Mouse (Mus musculus) macrophage (primary cell): ENCODE measurements around the gene St6gal1. TPM values are rescaled to one million over a fixed set of nuclear protein-coding genes. Genes with fewer than 3 reads are reported as not detected.
"Not testable (repeated sequence)": the region's sequence is repeated elsewhere in the genome, so short reads cannot be mapped to it uniquely, and the experiment has no call there.

Experiments
- H3K27ac ChIP-seq: fragments of 350-480 bp; formaldehyde crosslinking; 2 replicates; pipeline ENCODE4 v1.9.0; 2021
- H3K36me3 ChIP-seq: fragments of 350-480 bp; formaldehyde crosslinking; 2 replicates; pipeline ENCODE4 v1.9.0; 2021; ENCODE audit errors: inconsistent target
- H3K4me3 ChIP-seq: fragments of 350-480 bp; formaldehyde crosslinking; 2 replicates; pipeline ENCODE4 v1.9.0; 2021; ENCODE audit errors: inconsistent target
- H3K79me2 ChIP-seq: fragments of 350-480 bp; formaldehyde crosslinking; 2 replicates; pipeline ENCODE4 v1.9.0; 2021; ENCODE audit errors: inconsistent target
- WGBS: methylation state at CpG from one replicate; pipeline ENCODE4 v1.1.7; 2026; ENCODE audit warnings: inconsistent platforms; ENCODE audit not compliant: missing documents; 5-methylcytosine and 5-hydroxymethylcytosine counted together
- polyA plus RNA-seq: library from polyadenylated mRNA; stranded (reverse); fragments of 250-400 nt; gene quantifications from 3 replicates; pipeline ENCODE4 v1.2.4, GENCODE M21; 2018; ENCODE audit warnings: inconsistent platforms
- total RNA-seq, 78 experiments: library from RNA; depleted of rRNA; stranded (reverse); fragments of 250-400 nt; gene quantifications; 1 replicate in 9 of 78; 2 replicates in 24 of 78; 3 replicates in 43 of 78; 4 replicates in 2 of 78; pipeline ENCODE4 v1.2.4; 2018; ENCODE audit warnings: inconsistent platforms in 56 of 78

St6gal1 gene
- 10 to 100 TPM in 12 of 26 experiments, 1 to 10 TPM in 12, under 1 TPM in 2; 0.26 to 52.6 (median 8.3) TPM for total RNA-seq (2018; cell fraction: chromatin; rRNA removed)
- total RNA-seq (2018; cell fraction: cytosol; rRNA removed), result 10 to 100 TPM in 16 of 26 experiments, 1 to 10 TPM in 10; 5.6 to 72.7 (median 28.0) TPM
- total RNA-seq (2018; cell fraction: nucleus; rRNA removed), result 10 to 100 TPM in 16 of 26 experiments, 1 to 10 TPM in 10; 6.9 to 68.1 (median 19.1) TPM
- polyA plus RNA-seq, result 24.0 to 59.9 TPM (median 43.6 TPM) in 3 replicates

DNA sequence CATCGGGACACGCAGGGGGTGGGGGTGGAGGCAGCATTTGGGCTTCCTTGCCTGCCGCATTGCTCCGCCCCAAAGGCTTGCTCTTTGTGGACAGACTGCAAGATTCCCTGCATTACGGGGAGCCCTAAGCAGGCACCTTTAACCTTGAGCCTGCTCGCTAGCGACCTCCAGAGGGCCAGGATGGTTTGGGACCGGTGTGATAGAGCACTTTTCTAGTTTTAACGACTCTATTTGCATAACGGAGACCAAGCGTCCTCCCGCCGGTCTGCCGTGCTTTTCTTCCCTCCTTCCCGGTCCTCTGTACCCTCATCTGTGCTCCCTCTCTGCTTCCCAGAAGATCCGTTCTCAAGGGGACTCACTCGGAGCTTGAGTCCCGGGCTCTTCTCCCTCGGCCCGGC, at the start of gene St6gal1:
TSS of gene St6gal1 (plus strand) at position 70 of the 398 bp plus-strand sequence.
- peak within 1 kb of the TSS; percentile 62 for H3K4me3 ChIP-seq
- under 1% methylated on average over 20 of the region's 20 CpGs for WGBS
- H3K79me2 ChIP-seq, result peaks cover 33% of the 10 kb centered on the region
- H3K36me3 ChIP-seq, result no peaks in the 10 kb centered on the region
- H3K27ac ChIP-seq, result peak within 1 kb of the TSS; percentile 49

DNA sequence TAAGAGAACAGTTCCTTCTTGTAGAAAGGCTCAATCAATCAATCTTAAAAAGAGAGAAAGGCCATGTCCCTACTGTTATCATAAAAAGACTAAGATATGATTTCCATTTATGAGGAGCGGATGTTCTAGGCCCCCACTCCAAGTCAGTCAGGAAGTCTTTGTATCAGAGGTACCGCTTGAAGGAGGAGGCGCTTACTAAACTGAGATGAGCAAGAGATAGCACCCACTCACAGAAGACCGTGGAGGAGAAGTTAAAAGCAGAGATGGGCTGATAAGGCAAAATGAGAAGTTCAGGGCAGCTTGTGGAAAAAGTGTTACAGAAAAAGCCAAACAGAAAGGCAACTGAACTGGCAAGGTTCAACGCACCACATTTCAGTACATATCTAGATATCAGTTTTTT, 49.7 kb upstream of the St6gal1 start:
- Histone ChIP-seq H3K27ac (no peak overlapping the region), H3K4me3 (no peak overlapping the region), H3K36me3 (no peaks in the 10 kb centered on the region), H3K79me2 (no peaks in the 10 kb centered on the region)
- 39% methylated on average over 5 of the region's 5 CpGs for WGBS

DNA sequence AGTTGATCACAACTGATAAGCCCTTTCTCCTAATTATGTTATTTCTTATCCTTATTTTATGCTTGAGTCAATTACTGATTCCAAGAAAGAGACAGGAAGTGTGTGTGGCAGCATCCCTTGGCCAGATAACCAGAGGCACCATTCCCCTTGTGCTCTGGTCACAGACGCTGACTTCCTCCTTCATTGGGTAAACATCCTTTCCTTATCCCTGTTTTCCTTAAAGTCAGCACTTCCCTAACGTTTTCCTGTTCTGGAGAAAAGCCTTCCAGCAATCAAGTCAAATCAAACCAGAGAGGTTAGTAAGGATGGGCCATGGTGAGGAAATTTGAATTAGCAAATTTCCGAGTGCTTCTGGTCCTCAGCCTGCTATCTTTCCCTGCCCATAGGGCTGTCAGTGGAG, 48.6 kb upstream of the St6gal1 start:
- Histone ChIP-seq H3K79me2 (no peaks in the 10 kb centered on the region), H3K27ac (no peak overlapping the region), H3K4me3 (no peak overlapping the region), H3K36me3 (no peaks in the 10 kb centered on the region)
- 51% methylated on average over 3 of the region's 3 CpGs for WGBS

DNA sequence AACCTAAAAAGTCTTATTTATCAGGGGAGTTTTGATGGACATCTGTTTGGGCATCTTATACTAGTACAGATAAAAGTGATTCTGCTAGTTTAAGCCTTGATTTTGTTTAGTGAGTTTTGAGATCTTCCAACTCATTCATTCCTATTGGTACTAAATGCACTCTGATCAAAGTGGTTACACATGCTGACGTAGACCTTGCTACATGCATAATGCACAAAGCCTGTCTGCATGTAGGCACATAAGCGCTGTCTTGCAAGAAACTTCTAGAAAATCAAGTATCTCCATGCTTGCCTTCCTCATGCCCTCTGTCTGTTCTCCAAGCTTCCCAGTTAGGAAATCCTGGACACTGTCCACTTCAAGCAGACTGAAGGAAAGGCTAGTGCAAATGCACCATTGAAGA, 46.7 kb upstream of the St6gal1 start:
- Histone ChIP-seq H3K4me3 (no peak overlapping the region), H3K36me3 (no peaks in the 10 kb centered on the region), H3K27ac (no peak overlapping the region), H3K79me2 (no peaks in the 10 kb centered on the region)
- 100% methylated on average over 2 of the region's 2 CpGs for WGBS

DNA sequence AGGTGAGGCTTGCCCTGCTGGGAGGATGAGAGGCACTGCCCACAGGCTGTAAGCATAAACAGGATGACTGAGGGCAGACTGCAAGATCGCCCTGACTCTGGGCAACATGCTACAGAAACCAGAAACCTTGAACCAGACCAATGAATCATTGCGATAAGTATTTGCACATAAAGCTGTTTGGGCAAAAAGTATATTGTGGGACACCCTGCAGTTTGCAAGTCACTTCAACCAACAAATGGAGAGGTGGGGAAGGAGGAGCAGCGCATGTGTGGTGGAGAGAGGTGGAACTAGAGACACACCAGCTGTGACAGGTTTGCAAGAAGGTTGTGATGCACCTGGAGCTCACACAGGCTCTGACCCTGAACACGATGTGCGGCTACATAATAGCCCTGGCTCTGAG, 45.7 kb upstream of the St6gal1 start:
- Histone ChIP-seq H3K36me3 (no peaks in the 10 kb centered on the region), H3K4me3 (no peak overlapping the region), H3K79me2 (no peaks in the 10 kb centered on the region), H3K27ac (no peak overlapping the region)
- 95% methylated on average over 5 of the region's 5 CpGs for WGBS

DNA sequence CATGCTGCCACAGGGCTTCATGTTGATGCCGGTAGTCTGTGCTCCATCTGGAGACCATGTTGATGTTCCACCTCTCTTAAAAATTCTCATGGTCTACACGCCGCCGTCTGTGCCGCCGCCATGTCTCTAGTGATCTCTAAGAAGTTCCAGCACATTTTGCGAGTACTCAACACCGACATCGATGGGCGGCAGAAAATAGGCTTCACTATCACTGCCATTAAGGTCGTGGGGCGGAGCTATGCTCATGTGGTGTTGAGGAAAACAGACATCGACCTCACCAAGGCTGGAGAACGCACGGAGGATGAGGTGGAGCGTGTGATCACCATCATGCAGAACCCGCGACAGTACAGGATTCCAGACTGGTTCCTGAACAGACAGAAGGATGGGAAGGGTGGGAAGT, 45.1 kb upstream of the St6gal1 start:
- not testable (repeated sequence) for H3K36me3 ChIP-seq, H3K27ac ChIP-seq, H3K79me2 ChIP-seq, H3K4me3 ChIP-seq
- 96% methylated on average over 18 of the region's 18 CpGs for WGBS

DNA sequence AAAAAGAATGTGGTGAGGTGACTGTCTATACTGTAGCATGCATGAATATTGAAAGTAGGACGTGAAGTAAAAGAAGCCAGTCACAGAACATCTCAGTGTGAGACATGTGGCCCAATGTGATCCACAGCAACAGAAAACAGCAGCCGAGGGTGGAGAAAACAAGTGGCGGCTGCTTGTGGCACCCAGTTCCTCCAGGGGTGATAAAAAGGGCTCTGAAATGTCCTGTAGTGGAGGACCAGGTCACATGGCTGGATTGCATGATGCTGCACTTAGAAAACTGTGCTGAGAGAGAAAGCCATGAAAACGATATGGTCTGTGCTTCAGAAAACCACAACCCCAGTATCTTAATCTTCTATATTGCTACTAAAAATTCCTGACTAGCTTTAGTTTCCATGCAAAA, 43.5 kb upstream of the St6gal1 start:
- Histone ChIP-seq H3K79me2 (no peaks in the 10 kb centered on the region), H3K27ac (peak overlapping the region; percentile 95), H3K4me3 (no peak overlapping the region), H3K36me3 (no peaks in the 10 kb centered on the region)
- WGBS, result 11% methylated on average over 4 of the region's 4 CpGs

DNA sequence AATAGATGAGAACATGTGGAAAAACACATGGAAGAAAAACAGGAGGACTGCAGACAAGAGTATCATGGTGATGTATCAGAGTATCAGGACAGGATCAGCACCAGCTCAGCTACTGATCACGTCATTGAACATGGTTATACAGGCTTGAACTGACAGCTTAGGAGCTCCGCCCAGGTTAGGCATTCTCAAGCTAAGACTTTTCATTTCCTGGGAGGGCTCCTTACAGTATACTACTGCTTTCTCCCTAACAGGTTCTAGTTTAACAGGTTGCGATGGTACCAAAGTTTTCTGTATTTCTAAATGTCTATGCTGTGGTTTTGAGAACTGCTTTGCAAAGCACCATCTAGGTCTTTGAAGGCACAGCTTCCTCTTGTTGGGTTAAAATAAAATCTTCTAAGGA, 43.1 kb upstream of the St6gal1 start:
- H3K4me3 ChIP-seq, result no peak overlapping the region
- no peaks in the 10 kb centered on the region for H3K36me3 ChIP-seq
- 9% methylated on average over 3 of the region's 3 CpGs for WGBS
- H3K27ac ChIP-seq, result peak overlapping the region; percentile 95
- no peaks in the 10 kb centered on the region for H3K79me2 ChIP-seq

DNA sequence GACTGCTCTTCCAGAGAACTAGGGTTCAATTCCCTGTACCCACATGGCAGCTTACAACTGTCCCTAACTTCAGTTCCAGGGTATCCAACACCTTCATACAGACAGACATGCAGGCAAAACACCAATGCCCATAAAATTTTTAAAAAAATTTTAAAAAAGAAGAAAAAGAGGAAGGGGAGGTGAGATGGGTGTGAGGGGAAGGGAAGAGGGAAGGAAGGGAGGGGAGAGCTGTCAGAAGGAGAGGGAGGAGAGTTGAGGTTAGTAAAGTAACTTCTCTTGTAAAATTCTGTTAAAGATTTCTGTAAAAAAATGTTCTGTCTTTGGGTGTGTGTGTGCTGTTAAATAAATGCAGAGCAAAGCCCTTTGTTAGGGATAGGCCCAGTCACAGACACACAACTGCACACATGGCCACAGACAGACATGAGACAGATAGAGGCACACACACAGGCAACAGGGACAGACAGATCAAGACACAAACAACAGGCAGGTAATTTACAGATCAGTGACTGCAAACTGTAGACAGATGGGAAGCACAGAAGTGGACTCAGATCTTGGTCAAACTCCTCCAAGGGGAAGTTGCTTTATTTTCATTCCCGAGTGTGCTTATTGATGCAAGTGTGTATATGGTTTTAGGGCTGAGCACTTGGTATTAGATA, 42.5 kb upstream of the St6gal1 start:
- WGBS, result 8% methylated on average over 1 of the region's 1 CpGs
- Histone ChIP-seq H3K27ac (peak overlapping the region; percentile 95), H3K4me3 (no peak overlapping the region)

DNA sequence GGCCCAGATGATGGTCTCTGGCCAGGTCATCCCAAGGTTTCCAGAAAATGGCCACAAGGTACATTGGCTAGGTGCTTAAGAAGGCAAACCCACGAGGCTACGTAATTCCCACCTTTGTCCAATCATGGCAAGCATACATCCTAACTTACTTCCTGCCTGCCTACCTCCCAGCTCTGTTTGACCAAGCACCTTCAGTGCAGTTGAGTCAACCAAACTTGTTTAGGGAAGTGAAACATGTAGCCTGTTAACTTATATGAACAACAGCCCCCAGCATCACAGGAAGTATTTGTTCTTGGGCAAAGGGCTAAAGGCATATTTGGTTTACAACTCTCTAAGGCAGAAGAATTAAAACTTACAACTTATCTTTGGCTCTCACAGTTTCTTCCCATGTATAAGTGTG, 38.7 kb upstream of the St6gal1 start:
- Histone ChIP-seq H3K4me3 (no peak overlapping the region), H3K27ac (no peak overlapping the region), H3K79me2 (no peaks in the 10 kb centered on the region), H3K36me3 (no peaks in the 10 kb centered on the region)
- 75% methylated on average over 2 of the region's 2 CpGs for WGBS

More for the DNA sequence above, 42.5 kb upstream of the St6gal1 start:
- Histone ChIP-seq H3K36me3 (no peaks in the 10 kb centered on the region), H3K79me2 (no peaks in the 10 kb centered on the region)

DNA sequence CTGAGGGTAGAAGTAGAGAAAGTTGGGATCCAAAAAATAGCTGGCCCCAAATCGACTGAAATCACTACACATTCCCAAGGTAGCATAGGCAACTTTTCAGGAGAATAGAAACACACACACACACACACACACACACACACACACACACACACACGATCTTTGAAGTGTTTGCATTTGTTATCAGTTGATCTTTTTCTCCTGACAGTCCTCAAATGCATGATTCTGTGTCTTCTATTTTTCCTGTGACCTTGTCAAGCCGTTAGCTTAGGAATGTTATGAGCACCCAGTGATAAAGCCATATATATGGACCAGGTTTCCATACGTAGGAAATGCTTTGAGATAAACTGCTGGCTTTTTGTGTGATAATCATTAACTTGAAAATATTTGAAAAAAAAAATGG, 38.1 kb upstream of the St6gal1 start:
- Histone ChIP-seq H3K4me3 (no peak overlapping the region), H3K36me3 (no peaks in the 10 kb centered on the region), H3K79me2 (no peaks in the 10 kb centered on the region), H3K27ac (no peak overlapping the region)
- 89% methylated on average over 2 of the region's 4 CpGs for WGBS

DNA sequence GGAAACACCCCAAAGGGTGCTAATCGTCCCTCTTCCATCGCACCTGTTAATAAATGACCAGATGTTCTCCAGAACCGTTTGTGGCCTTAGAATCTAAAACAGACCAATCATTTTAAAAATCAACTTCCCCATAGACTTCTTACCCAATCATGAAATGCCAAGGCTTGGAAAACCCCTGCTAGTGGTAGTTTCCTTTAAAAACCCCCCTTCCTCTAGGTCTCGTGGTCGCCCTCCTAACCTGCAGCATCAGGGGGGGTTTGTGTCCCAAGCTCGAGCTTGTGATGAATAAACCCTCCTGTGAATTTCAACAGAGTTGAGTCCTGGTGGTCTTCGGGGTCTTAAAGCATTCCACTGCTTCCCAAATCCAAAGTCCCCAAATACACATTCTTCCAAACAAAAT, 36.6 kb upstream of the St6gal1 start:
- Histone ChIP-seq H3K79me2 (no peaks in the 10 kb centered on the region), H3K27ac (no peak overlapping the region), H3K36me3 (no peaks in the 10 kb centered on the region), H3K4me3 (no peak overlapping the region)
- 80% methylated on average over 6 of the region's 7 CpGs for WGBS

DNA sequence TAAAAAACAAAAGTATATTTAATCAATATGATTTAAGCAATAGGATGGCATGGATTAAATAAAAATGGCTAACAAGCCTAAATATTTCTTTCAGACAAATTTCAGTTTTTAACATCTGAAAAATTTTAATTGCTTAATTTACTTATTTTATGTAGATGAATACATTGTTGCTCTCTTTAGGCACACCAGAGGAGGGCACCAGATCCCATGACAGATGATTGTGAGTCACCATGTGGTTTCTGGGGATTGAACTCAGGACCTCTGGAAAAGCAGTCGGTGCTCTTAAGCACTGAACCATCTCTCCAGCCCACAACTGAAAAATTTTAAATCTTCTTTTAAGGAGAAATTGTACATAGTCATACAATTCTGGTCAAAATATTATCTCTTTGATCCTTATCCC, 34.9 kb upstream of the St6gal1 start:
- no peak overlapping the region for H3K4me3 ChIP-seq
- no peak overlapping the region for H3K27ac ChIP-seq
- no peaks in the 10 kb centered on the region for H3K79me2 ChIP-seq
- H3K36me3 ChIP-seq, result no peaks in the 10 kb centered on the region
- 100% methylated on average over 1 of the region's 1 CpGs for WGBS

DNA sequence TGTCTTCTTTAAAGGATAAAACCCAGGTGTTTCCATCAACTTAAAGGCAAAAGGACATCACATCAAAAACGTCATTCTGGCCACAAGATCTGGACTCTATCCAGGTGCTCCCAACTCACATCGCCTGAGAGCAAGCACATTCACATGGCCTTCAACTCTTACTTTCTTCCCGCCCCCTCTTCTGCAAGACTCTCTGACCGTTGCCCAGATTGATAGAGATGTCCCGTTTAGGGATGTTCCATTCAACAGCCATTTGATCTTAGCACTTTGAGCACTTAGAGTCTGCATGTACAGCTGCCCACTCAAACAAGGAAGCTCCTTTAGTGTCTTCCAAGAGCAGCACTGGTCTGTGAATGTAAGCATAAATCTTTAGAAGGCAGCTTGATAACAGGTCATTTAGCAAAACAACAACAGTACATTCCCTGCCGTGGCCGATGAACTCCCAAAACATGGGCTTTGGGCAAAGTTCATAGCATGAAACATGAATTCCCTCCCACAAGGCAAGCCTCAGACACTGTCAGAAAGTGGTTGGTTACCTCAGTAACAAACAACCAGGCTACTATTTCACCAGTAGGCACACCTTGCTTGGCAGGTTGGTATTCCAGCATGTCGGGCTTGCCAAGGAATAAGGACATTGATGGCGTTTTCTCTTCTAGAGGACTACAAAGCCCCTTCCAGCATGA, 32.8 kb upstream of the St6gal1 start:
- no peak overlapping the region for H3K4me3 ChIP-seq
- no peaks in the 10 kb centered on the region for H3K36me3 ChIP-seq
- 86% methylated on average over 9 of the region's 9 CpGs for WGBS
- no peaks in the 10 kb centered on the region for H3K79me2 ChIP-seq
- no peak overlapping the region for H3K27ac ChIP-seq

DNA sequence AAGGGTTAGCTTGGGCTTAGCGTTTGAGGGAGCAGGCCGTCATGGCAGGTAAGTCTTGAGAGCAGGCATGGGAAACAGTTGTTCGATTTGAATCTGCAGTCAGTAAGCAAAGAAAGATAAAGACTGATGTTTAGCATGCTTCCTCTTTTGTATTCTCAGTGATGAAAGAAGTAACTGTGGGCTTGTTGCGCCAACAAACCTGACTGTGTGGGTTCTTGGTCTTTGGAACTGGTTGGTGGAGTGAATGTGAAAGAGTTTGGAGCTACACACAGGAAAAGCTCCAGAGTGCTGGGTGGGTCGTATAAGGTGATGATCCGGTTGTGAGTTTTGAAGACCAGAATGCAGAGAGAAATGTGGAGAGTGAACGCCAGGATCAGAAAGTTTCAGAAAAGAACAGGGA, 28.9 kb upstream of the St6gal1 start:
- Histone ChIP-seq H3K79me2 (no peaks in the 10 kb centered on the region), H3K36me3 (no peaks in the 10 kb centered on the region), H3K27ac (no peak overlapping the region), H3K4me3 (no peak overlapping the region)
- WGBS, result 14% methylated on average over 7 of the region's 7 CpGs
